Mouse (Mus musculus) CD4-positive, CD25-positive, alpha-beta regulatory T cell, adult 2 months (primary cell): ENCODE data around the gene Tecta.
A peak's percentile ranks its signal among the peaks of the same experiment; 100 is the strongest.

ENCODE experiments used
- DNase-seq: peaks from one replicate; pipeline ENCODE4 v3.0.0-alpha.2; 2012; ENCODE audit warnings: low read depth, low spot score

The Tecta gene

GRCm38 (mm10) chr9:42388490-42388889 is 11.2 kb downstream of the Tecta start:
- DNase-seq: peak; percentile 23

GRCm38 (mm10) chr9:42387038-42387437 is 12.7 kb downstream of the Tecta start:
- DNase-seq: no peak

- no peak for DNase-seq
Measured at GRCm38 (mm10) chr9:42385656-42386055, 14.1 kb downstream of the Tecta start.

GRCm38 (mm10) chr9:42382628-42383347 is 16.9 kb downstream of the Tecta start:
- no peak for DNase-seq

- DNase-seq: no peak
Measured at GRCm38 (mm10) chr9:42382063-42382462, 17.7 kb downstream of the Tecta start.

GRCm38 (mm10) chr9:42378071-42378470 is 21.7 kb downstream of the Tecta start:
- DNase-seq: no peak

- DNase-seq: no peak
Measured at GRCm38 (mm10) chr9:42377656-42378055, 22.1 kb downstream of the Tecta start.

- no peak for DNase-seq
Measured at GRCm38 (mm10) chr9:42371670-42372368, 27.9 kb downstream of the Tecta start.

- DNase-seq: no peak
Measured at GRCm38 (mm10) chr9:42357585-42357984, 42.1 kb downstream of the Tecta start.

GRCm38 (mm10) chr9:42354871-42355270 is 44.9 kb downstream of the Tecta start:
- DNase-seq: no peak

- DNase-seq: no peak
Measured at GRCm38 (mm10) chr9:42349791-42350190, 49.9 kb downstream of the Tecta start.

GRCm38 (mm10) chr9:42346297-42346696 is 53.4 kb downstream of the Tecta start:
- no peak for DNase-seq

GRCm38 (mm10) chr9:42339151-42339550 is 60.6 kb downstream of the Tecta start:
- DNase-seq: no peak

GRCm38 (mm10) chr9:42337026-42337425 is 62.7 kb downstream of the Tecta start:
- DNase-seq: peak; percentile 16

- no peak for DNase-seq
Measured at GRCm38 (mm10) chr9:42336575-42336974, 63.2 kb downstream of the Tecta start.

GRCm38 (mm10) chr9:42334885-42335284 is 64.8 kb downstream of the Tecta start:
- no peak for DNase-seq

- DNase-seq: no peak
Measured at GRCm38 (mm10) chr9:42332692-42333091, 67.0 kb downstream of the Tecta start.

- DNase-seq: no peak
Measured at GRCm38 (mm10) chr9:42331341-42331740, 68.4 kb downstream of the Tecta start.

GRCm38 (mm10) chr9:42329753-42330152 is 70.0 kb downstream of the Tecta start:
- DNase-seq: no peak

- DNase-seq: peak; percentile 57
Measured at GRCm38 (mm10) chr9:42326688-42327440, 72.9 kb downstream of the Tecta start.

GRCm38 (mm10) chr9:42324640-42325394 is 74.9 kb downstream of the Tecta start:
- no peak for DNase-seq

GRCm38 (mm10) chr9:42323238-42323637 is 76.5 kb downstream of the Tecta start:
- DNase-seq: no peak
